Mouse (Mus musculus) R1 (cell line): ENCODE measurements at regions not wholly inside any gene's neighbourhood (a gene's known extent, or its start where the extent isn't known, plus 50 kb on each side); places are given as distances from the start of the nearest gene placed in this dataset.

ENCODE experiments used
- DNase-seq: peaks from one replicate; pipeline ENCODE4 v3.0.0-alpha.2; 2018; ENCODE audit warnings: low read depth, low spot score

DNA sequence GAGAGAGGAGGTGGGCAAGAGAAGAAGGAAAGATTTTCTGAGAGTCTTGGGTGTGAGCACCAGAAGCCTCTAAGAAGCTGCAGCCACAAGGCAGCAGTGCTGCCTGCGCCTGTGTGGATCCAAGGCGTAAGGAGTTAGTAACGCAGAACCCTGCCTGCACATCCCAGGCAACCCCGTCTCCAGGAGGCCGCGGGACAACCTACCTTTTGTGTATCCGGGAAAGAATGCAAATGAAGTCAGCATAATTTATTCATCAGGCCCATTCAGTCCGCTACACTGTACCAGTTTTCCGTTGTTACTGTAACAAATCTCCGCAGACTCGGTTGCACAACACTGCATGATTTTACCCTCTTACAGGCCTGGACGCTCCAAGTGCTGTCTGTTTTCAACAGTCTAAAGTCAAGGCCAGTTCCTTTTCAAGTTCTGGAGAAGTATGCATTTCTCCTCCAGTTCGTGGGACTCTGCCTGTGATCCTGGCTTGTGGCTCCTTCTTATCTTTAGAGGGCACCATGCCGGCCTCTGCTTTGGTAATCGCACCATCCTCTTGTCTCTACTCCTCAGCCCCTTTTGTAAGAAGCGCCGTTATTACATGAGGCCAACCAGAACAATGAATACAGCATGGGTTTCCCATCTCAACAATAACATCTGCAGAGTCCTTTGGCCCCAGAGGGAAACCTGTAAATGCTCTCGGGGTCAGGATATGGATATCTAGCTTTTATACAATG, 133.8 kb downstream of the Nufip1 start:
- DNase-seq = peak; percentile 96

DNA sequence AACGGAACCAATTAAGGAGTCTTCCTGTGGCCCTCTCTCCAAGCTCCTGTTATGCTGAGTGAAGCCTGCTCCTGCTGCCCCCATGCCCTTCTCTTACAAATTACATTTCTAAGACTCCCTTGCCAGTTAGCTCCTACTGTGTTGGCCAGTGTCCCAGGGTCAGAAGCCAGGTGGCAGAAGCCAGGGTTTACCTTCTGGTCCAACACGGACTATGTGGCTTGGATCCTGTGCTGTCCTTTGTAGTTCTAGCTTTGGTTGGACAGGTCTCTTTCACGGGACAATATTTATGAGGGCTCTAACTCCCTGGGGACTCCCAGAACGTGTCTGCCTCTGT, 134.3 kb downstream of the Nufip1 start:
- DNase-seq = no peak

GRCm38 (mm10) chr14:76247664-76248063, 137.0 kb downstream of the Nufip1 start:
- DNase-seq = peak; percentile 75

GRCm38 (mm10) chr14:76253850-76254249, 143.2 kb downstream of the Nufip1 start:
- peak; percentile 57 for DNase-seq

DNA sequence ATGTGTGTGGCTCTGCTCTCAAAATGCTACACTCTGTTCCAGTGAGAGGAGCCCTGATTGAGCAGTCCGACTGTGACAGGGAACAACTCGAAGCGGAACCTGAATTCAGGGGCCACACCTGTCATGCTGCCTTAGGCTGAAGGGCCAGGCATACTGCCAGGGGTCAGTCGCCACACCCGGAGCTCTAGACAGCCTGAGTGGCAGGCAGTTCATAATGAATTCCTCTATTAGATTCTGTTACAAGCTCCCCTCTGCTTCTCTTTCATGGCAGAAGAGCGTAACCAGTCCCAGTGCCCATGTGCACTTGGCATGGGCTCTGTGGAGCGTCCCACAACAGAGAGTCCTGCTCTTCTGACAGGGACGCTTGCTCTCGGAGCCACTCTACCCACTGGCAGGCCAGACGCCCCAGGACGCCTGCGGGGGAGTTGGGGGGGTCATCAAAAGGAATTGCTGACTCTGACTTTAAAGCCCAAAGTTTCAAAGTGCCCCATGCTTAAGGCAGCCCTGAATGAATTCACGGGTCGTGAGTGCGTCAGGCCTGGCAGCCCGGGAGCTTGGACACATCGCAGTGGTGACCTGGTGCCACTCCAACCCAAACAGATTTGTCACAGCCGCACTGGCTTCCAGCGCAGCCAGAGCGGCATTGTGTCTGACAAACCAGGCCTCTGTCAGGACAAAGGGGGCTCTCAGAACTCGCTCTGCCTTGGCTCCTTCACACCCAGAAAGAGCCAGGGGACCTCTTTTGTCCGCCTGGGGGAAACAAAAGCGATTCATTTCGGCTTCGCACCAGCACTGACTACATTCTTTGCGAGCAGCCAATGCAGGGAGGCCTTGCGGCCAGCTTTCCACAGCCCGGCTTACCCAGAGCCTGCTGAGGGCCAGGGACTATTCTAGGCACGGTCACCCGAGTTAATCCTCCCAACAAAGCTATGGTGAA, 144.1 kb downstream of the Nufip1 start:
- DNase-seq = peak; percentile 70

GRCm38 (mm10) chr14:76255971-76256370, 145.3 kb downstream of the Nufip1 start:
- no peak for DNase-seq

DNA sequence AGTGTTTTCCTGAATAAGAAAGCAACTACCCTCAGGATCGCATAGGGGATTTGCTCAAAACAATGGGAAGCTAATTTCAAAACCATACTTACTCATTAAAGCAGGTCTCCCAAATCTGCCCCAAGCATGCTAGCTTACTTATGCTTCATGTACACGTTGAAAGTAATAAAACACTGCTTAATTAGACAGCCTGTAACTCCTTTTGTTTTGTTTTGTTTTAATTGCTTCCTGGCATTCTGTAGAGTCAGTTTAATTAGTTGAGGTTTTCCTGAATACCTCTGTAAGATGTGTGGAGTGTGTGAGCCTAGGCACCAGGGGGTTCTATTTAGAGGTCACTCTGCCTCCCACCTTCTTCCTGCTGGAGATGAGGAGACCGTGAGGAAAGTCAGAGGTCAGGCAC, 147.9 kb downstream of the Nufip1 start:
- no peak for DNase-seq

- no peak for DNase-seq
These were observed 150.1 kb downstream of the Nufip1 start for GRCm38 (mm10) chr14:76260628-76261293.

- no peak for DNase-seq
These were observed 151.1 kb upstream of the Tsc22d1 start for GRCm38 (mm10) chr14:76263682-76264081.

GRCm38 (mm10) chr14:76265819-76266218, 148.9 kb upstream of the Tsc22d1 start:
- DNase-seq = no peak

- DNase-seq = peak; percentile 75
These were observed 148.5 kb upstream of the Tsc22d1 start for GRCm38 (mm10) chr14:76266249-76266648.

DNA sequence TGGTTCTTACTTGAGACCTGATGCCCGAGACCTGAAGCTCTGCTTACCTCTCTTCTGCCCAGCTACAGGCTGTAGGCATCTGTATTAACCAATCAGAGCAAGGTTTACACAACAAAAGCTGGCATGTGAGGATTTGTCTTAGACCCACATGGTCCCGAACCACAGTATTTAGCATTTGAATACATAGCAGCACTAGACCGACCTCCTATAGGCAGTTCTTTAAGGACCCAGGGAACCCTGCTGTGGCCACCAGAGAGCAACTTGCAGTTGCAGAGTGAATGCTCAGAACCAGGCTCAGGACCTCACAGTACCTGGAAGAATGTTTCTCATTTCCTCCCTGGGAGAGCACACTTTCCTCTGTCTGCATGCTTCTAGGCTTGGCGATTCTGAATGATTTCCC, 147.7 kb upstream of the Tsc22d1 start:
- DNase-seq = peak; percentile 98

GRCm38 (mm10) chr14:76271190-76271589, 143.6 kb upstream of the Tsc22d1 start:
- no peak for DNase-seq

GRCm38 (mm10) chr14:76272840-76273239, 141.9 kb upstream of the Tsc22d1 start:
- no peak for DNase-seq

DNA sequence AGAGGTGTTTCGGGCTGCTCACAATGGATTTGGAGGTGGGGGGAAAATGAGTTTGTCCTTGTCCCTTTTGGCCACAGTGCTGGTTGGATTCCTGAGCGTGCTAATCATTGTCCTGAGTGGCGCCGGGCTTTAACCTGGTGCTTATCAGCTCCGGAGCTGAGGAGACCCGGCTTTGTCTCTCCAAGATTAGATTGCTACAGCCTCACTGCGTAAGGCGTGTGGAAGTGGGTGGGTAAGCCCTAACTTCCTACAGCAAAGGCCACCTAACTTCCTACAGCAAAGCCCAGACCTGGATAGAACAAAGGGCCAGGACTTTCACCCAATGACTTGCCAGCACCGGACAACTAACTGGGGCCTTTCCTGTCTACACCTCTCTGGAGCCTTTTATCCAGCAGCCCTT, 138.1 kb upstream of the Tsc22d1 start:
- DNase-seq = no peak

DNA sequence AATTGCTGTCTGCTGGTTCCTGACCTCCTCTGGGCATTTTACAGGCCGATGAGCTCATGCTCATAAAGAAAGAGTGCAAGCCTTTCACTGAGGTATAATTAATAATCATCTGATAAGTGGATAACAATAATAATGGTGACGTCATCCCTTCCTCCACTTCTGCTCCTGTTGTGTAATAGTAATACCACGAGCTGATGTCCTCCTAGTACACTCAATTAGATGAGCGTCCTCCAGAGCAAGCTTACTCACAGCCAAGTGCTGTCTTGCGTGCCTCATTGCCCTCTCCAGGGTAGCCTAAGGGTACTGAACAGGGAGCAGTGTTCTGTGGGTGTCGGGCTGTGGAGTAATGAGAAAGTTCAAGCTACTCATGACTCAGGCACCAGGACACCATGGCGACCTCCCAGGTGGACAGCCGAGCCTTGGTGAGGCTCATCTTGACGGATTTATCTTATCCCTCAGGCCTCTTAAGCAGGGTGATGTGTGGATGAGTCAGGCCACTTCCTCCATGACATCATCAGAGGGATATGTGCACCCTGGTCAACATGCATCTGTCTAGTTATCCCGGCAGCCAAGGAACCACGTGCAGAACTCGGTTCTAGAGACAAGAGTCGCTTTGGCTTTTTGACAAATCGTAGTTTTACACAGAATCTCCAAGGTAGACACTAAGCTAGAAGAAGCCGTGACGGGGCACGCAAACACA, 135.9 kb upstream of the Tsc22d1 start:
- DNase-seq = peak; percentile 31

DNA sequence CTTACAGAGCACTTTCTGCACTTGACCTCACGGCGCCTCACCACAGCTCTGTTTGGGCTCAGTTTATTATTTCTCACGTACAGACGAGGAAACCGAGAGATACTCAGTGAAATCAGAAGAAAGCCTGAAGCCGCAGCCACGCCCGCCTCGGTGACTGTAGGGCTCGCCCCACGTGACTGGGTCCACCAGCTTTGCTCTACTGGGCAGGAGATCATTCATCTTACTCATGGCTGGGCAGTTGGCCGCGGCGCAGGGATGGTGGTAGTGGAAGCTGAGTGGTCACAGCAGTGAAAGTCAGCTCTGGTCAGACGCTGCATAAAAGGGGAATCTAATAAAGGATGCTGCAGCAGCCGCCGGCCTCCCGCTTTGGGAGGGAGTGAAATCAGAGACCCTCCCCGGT, 135.2 kb upstream of the Tsc22d1 start:
- no peak for DNase-seq

- DNase-seq = no peak
These were observed 132.9 kb upstream of the Tsc22d1 start for GRCm38 (mm10) chr14:76281867-76282266.

- DNase-seq = no peak
These were observed 127.0 kb upstream of the Tsc22d1 start for GRCm38 (mm10) chr14:76287768-76288167.

GRCm38 (mm10) chr14:76290401-76291018, 124.3 kb upstream of the Tsc22d1 start:
- DNase-seq = no peak

GRCm38 (mm10) chr14:76292211-76292610, 122.5 kb upstream of the Tsc22d1 start:
- DNase-seq = no peak
